Mouse (Mus musculus) C2C12 (cell line): ENCODE results near the gene Hmmr. TPM values are rescaled to one million over a fixed set of nuclear protein-coding genes. Genes with fewer than 3 reads are reported as not detected.

Experiments
- H3K27me3 ChIP-seq: one replicate; pipeline ENCODE4 v1.6.1; 2011; ENCODE audit not compliant: control insufficient read depth, insufficient read depth, insufficient read length
- H3K36me3 ChIP-seq: one replicate; pipeline ENCODE4 v1.6.1; 2011; ENCODE audit not compliant: control insufficient read depth, insufficient read depth
- H3K4me3 ChIP-seq: one replicate; pipeline ENCODE4 v1.5.1; 2011; ENCODE audit warnings: mild to moderate bottlenecking, control low read depth; ENCODE audit not compliant: poor library complexity, insufficient read depth, severe bottlenecking
- H3K79me2 ChIP-seq: one replicate; pipeline ENCODE4 v1.6.1; 2011; ENCODE audit not compliant: control insufficient read depth, insufficient read depth
- H3K79me3 ChIP-seq: one replicate; pipeline ENCODE4 v1.6.1; 2011; ENCODE audit warnings: low read depth, control low read depth
- H3ac ChIP-seq: one replicate; pipeline ENCODE3; 2011; ENCODE audit warnings: low read depth; ENCODE audit not compliant: control insufficient read depth, insufficient read length
- CEBPB ChIP-seq: IDR thresholded peaks from one replicate; pipeline ENCODE4 v1.6.1; 2011; ENCODE audit warnings: low read depth, mild to moderate bottlenecking, control low read depth, moderate library complexity
- CTCF ChIP-seq: IDR thresholded peaks from one replicate; pipeline ENCODE4 v1.5.1; 2011; ENCODE audit not compliant: control insufficient read depth, insufficient read depth, insufficient read length
- FOSL1 ChIP-seq: IDR thresholded peaks from one replicate; pipeline ENCODE4 v1.8.0; 2011; ENCODE audit warnings: mild to moderate bottlenecking, low read length; ENCODE audit not compliant: poor library complexity, insufficient read depth, severe bottlenecking
- MAX ChIP-seq: IDR thresholded peaks from one replicate; pipeline ENCODE4 v1.6.1; 2011; ENCODE audit warnings: mild to moderate bottlenecking, control low read depth
- MYOD1 ChIP-seq: IDR thresholded peaks from one replicate; pipeline ENCODE4 v1.6.1; 2011; ENCODE audit warnings: low read depth; ENCODE audit not compliant: control insufficient read depth, insufficient read length
- MYOG ChIP-seq: IDR thresholded peaks from one replicate; pipeline ENCODE4 v1.6.1; 2011; ENCODE audit not compliant: control insufficient read depth, insufficient read length; ENCODE audit errors: extremely low read depth
- USF1 ChIP-seq: IDR thresholded peaks from one replicate; pipeline ENCODE4 v1.6.1; 2011; ENCODE audit warnings: low read depth, mild to moderate bottlenecking, control low read depth, moderate library complexity
- polyA plus RNA-seq: library from polyadenylated mRNA; unstranded; fragments of >200 nt; fragmentation: generic; extraction: Trizol; gene quantifications from one replicate; pipeline ENCODE4 v1.2.1, GENCODE M21; 2012; ENCODE audit warnings: missing spikeins

Gene Hmmr
- polyA plus RNA-seq, 1 experiment: 14.4 TPM

DNA sequence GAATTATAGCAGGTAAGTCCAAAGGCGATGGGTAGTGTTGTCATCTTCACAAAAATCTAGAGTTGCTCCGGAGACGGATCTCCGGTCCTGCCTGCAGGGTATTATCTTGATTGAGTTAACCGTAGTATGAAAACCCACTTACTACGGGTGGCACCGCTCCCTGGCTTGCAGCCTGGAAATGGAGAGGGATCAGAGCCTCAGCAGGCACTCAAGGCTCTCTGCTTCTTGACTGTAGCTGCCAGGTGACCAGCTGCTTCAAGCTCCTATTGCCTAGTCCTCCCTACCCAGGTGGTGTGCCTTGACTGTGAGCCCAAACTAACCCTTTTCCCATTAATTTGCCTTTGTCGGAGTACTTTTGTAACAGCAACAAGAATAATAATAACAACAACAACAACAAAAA, 26.7 kb upstream of the Hmmr start:
- TF ChIP-seq CTCF (no peak), MAX (no peak), CEBPB (no peak), FOSL1 (no peak), MYOD1 (no peak), MYOG (no peak), USF1 (no peak)
- no peaks in the 10 kb centered on the region for H3K36me3 ChIP-seq
- peaks cover 1% of the 10 kb centered on the region for H3K79me2 ChIP-seq
- no peaks in the 10 kb centered on the region for H3K27me3 ChIP-seq
- H3K4me3 ChIP-seq: no peak overlapping the region
- no peak overlapping the region for H3ac ChIP-seq
- peaks cover under 1% of the 10 kb centered on the region for H3K79me3 ChIP-seq

DNA sequence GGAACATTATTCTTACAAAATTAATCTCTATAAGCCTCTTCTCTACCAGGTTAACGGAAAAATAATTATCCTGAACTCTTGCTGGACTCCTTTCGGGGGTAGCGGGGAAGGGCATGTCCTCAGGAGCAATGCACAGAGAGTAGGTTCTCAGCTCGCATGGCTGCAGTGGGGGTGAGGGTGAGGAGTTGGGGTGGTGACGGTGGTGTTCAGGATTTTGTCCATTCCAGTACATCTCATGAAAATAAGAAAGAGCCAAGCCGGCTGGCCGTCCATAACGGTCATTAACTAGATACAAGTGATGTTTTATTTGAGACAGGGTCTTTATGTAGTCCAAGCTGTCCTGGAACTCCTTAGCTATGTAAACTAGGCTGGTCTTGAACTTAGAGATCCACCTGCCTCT, 22.7 kb upstream of the Hmmr start:
- TF ChIP-seq MAX (no peak), CTCF (no peak), USF1 (no peak), MYOG (no peak), MYOD1 (no peak), FOSL1 (no peak), CEBPB (no peak)
- H3K79me2 ChIP-seq: peaks cover 36% of the 10 kb centered on the region
- no peak overlapping the region for H3ac ChIP-seq
- no peak overlapping the region for H3K4me3 ChIP-seq
- H3K27me3 ChIP-seq: no peaks in the 10 kb centered on the region
- peaks cover 30% of the 10 kb centered on the region for H3K79me3 ChIP-seq
- H3K36me3 ChIP-seq: peaks cover 24% of the 10 kb centered on the region

DNA sequence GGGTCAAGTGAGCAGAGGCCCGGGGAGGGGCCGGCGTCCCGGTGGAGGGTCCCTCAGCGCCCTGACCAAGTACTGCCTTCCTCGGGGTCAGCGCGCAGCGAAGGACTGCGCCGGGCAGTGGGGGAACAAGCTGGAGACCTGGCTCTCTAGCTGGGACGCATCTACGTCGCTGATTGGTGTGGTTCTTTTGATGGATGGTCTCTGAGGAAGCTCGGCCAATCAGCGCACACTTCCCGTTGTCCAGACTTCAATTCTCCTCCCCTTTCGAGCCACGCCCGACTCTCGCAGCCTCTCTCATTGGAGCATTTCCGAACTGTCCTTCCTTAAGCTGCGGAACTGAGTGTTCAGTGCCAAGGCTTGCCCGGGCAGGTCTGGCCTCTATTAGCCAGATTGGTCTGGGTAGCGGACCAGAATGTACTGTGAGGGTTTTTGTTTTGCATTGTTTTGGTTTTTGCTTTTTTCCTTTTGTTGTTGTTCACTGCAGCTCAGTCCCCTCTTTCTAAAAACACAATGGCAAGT, 21.9 kb upstream of the Hmmr start, which contains the start of gene Ccng1:
TSS of gene Ccng1 (minus strand) at position 203 of the 519 bp plus-strand sequence.
- H3ac ChIP-seq: peak within 1 kb of the TSS; percentile 65
- no peak for TF ChIP-seq USF1
- TF ChIP-seq FOSL1: no peak
- no peak for TF ChIP-seq MYOG
- TF ChIP-seq MAX: no peak
- no peak for TF ChIP-seq MYOD1
- TF ChIP-seq CTCF: no peak
- TF ChIP-seq CEBPB: no peak
- peak within 1 kb of the TSS; percentile 93 for H3K4me3 ChIP-seq
- peaks cover 36% of the 10 kb centered on the region for H3K79me2 ChIP-seq
- peaks cover 30% of the 10 kb centered on the region for H3K79me3 ChIP-seq
- no peaks in the 10 kb centered on the region for H3K27me3 ChIP-seq
- peaks cover 32% of the 10 kb centered on the region for H3K36me3 ChIP-seq

GRCm38 (mm10) chr11:40754664-40755107, 21.5 kb upstream of the Hmmr start:
- peak overlapping the region; percentile 93 for H3K4me3 ChIP-seq
- TF ChIP-seq MYOG (no peak), FOSL1 (no peak), MYOD1 (no peak), CTCF (no peak), MAX (no peak), USF1 (no peak), CEBPB (no peak)
- peaks cover 30% of the 10 kb centered on the region for H3K79me3 ChIP-seq
- H3K27me3 ChIP-seq: no peaks in the 10 kb centered on the region
- H3K79me2 ChIP-seq: peaks cover 39% of the 10 kb centered on the region
- H3K36me3 ChIP-seq: peaks cover 36% of the 10 kb centered on the region
- H3ac ChIP-seq: peak overlapping the region; percentile 65

DNA sequence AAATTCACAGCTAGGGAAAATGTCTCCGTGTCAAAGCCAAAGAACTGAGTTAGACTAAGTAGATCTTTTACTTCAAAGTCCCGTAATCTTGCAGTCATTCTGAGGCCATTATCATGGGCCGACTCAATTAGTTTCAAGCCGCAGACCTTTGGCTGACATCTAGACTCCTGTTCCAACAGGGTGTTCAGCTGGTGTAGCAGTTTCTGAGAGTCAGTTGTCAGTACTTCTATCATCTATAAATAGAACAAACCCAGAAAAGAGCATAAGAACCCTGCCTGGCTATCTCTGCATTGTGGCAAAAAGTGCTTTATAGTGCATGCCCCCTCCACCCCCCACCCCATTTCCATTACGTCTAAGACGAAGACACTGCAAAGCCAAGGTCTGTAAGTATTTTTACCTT, 20.6 kb upstream of the Hmmr start:
- TF ChIP-seq FOSL1: no peak
- TF ChIP-seq CTCF: no peak
- TF ChIP-seq MAX: no peak
- no peak for TF ChIP-seq MYOG
- TF ChIP-seq CEBPB: no peak
- no peak for TF ChIP-seq USF1
- TF ChIP-seq MYOD1: no peak
- Histone ChIP-seq H3K79me2 (peaks cover 43% of the 10 kb centered on the region), H3K79me3 (peaks cover 30% of the 10 kb centered on the region), H3K27me3 (no peaks in the 10 kb centered on the region), H3K4me3 (peak overlapping the region; percentile 93), H3K36me3 (peaks cover 43% of the 10 kb centered on the region), H3ac (peak overlapping the region; percentile 21)
